16 mouse cellular contexts compared by ENCODE assay signal in the genomic region with DNA sequence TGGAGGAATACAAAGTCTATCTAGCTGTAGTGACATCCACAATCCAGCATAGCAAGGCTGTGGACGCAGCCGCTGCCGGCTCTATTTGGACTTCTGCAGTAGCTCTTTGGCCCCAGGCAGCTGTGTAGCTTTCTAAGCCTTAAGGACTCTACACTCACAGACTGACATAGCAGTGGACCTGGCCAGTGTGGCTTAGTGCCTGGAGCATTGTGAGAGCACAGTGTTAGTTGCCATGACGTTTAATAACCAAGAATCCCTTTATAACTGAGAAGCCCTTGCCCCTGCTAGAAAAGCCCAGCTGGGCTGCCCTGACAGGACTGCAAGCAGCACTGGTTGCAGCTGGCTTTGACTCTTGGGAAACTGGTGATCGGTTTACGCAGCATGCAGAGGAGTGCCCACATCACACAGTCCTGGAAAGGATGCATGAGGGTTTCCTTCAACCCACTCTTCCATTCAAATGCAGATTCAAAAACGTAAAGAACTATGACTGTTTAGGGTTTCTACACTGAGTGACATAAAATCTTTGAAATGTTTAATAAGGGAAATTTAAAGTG. TPM values are rescaled to one million over a fixed set of nuclear protein-coding genes. Genes with fewer than 3 reads are reported as not detected.
DNase-seq lines count a peak whose midpoint lies in the region; ATAC-seq and TF ChIP-seq lines count a peak whose summit lies in the region.
"Had no signal": no experiment of that assay in that cellular context is flagged by ENCODE, and none has a peak within 500 bp of the region (broad histone marks: within the 10 kb centered on the region; RNA-seq: fewer than 3 reads in every experiment).

No protein-coding gene starts in this region.

- H3K4me1 ChIP-seq in kidney, adult 2 months (ENCODE audit: control insufficient read depth, insufficient read depth, low read length): no peaks in the 10 kb centered on the region
- peaks cover 59% of the 10 kb centered on the region for H3K4me1 ChIP-seq in hindbrain, embryonic 10.5 days (replicated peaks)
- peaks cover 18% of the 10 kb centered on the region for H3K4me1 ChIP-seq in midbrain, embryonic 14.5 days (ENCODE audit: control insufficient read depth, insufficient read depth, low read length)

- H3K9me3 ChIP-seq in hindbrain, embryonic 10.5 days: peaks cover 5% of the 10 kb centered on the region; the same call in 1 of the 2 replicates
- no peaks in the 10 kb centered on the region for H3K9me3 ChIP-seq in midbrain, embryonic 14.5 days (ENCODE audit: control insufficient read depth, low read length)
- H3K9me3 ChIP-seq: G1E; neural tube, embryonic 12.5 days had no signal

- no peak overlapping the region for H3K9ac ChIP-seq in midbrain, embryonic 14.5 days (replicated peaks; ENCODE audit: low read length)
- H3K9ac ChIP-seq: neural tube, embryonic 12.5 days had no signal

- DNase-seq in embryo, embryonic 10 days (ENCODE audit: low spot score): peak; percentile 36
- DNase-seq in embryo, embryonic 9.5 days (ENCODE audit: extremely low spot score): no peak
- DNase-seq in kidney, adult 2 months: no peak
- DNase-seq in kidney, postnatal 36 days: no peak
- DNase-seq in hindbrain, embryonic 10.5 days (ENCODE audit: low spot score): peak; percentile 20
- DNase-seq in midbrain, embryonic 14.5 days: peak; percentile 55
- DNase-seq in liver: no peak
- no peak for DNase-seq in spleen, adult 18-20 months
- DNase-seq: adrenal gland, adult 8-10 months; cerebellum, adult 2 months; layer of hippocampus, postnatal 36 days had no signal

- TF ChIP-seq CTCF in kidney, adult 2 months (conservative IDR thresholded peaks at IDR 0.05; ENCODE audit: insufficient read depth, insufficient read length, low read depth, low read length): no peak

- H3K4me3 ChIP-seq in kidney, adult 2 months (ENCODE audit: insufficient read depth, low read depth, low read length): no peak overlapping the region
- H3K4me3 ChIP-seq in hindbrain, embryonic 10.5 days: no peak overlapping the region
- H3K4me3 ChIP-seq in midbrain, embryonic 14.5 days (replicated peaks; ENCODE audit: low read depth, low read length): no peak overlapping the region
- H3K4me3 ChIP-seq: neural tube, embryonic 12.5 days had no signal

- H3K4me2 ChIP-seq in midbrain, embryonic 14.5 days (ENCODE audit: low read length): no peak overlapping the region
- H3K4me2 ChIP-seq: neural tube, embryonic 12.5 days had no signal

- H3K36me3 ChIP-seq in kidney, adult 2 months (ENCODE audit: control insufficient read depth, insufficient read depth, low read length): no peaks in the 10 kb centered on the region
- no peaks in the 10 kb centered on the region for H3K36me3 ChIP-seq in hindbrain, embryonic 10.5 days
- H3K36me3 ChIP-seq in midbrain, embryonic 14.5 days (ENCODE audit: control insufficient read depth, insufficient read depth, low read length): no peaks in the 10 kb centered on the region
- H3K36me3 ChIP-seq: G1E; neural tube, embryonic 12.5 days had no signal

- H3K27me3 ChIP-seq in kidney, adult 2 months (replicated peaks; ENCODE audit: control insufficient read depth, insufficient read depth, low read length): no peaks in the 10 kb centered on the region
- H3K27me3 ChIP-seq in hindbrain, embryonic 10.5 days (ENCODE audit: insufficient read depth, poor library complexity, severe bottlenecking): peaks cover 9% of the 10 kb centered on the region
- no peaks in the 10 kb centered on the region for H3K27me3 ChIP-seq in midbrain, embryonic 14.5 days (ENCODE audit: control insufficient read depth, insufficient read depth, low read length)

- no peak for TF ChIP-seq POLR2A in kidney, adult 2 months (IDR thresholded peaks at IDR 0.05; ENCODE audit: low read depth, low read length)

- H3K27ac ChIP-seq in kidney, adult 2 months (ENCODE audit: insufficient read depth, low read depth, low read length): peak overlapping the region; percentile 12; the same call in 1 of the 2 replicates
- peak overlapping the region; percentile 30; the same call in 1 of the 2 replicates for H3K27ac ChIP-seq in hindbrain, embryonic 10.5 days
- peak overlapping the region; percentile 60 for H3K27ac ChIP-seq in midbrain, embryonic 14.5 days (replicated peaks; ENCODE audit: low read depth, low read length)
- H3K27ac ChIP-seq: neural tube, embryonic 12.5 days had no signal

- 71% methylated on average over 7 of the region's 7 CpGs for WGBS in kidney, adult 2 months
- 59% methylated on average over 7 of the region's 7 CpGs for WGBS in hindbrain, embryonic 10.5 days
- 22% methylated on average over 7 of the region's 7 CpGs for WGBS in midbrain, embryonic 14.5 days

- no peak for ATAC-seq in midbrain, embryonic 14.5 days (ENCODE audit: low FRiP score, low TSS enrichment)
- ATAC-seq: inflammation-experienced regulatory T-cells, adult 6 months had no signal

RNA-seq across cellular contexts. Expression of a gene that starts 11.0 kb away (rescaled TPM):
- 8.4 and 8.8 TPM in 2 replicates for polyA plus RNA-seq in kidney, adult 2 months (2012; rRNA removed)
- 5.2 and 12.5 TPM in 2 replicates for polyA plus RNA-seq in hindbrain, embryonic 10.5 days (2016; fragmentation: Nextera tagmentation; extraction: Ambion mirVana)
- polyA plus RNA-seq in midbrain, embryonic 14.5 days (2014; fragmentation: Nextera tagmentation; extraction: Ambion mirVana): 35.5 and 38.8 TPM in 2 replicates

RNA-seq across cellular contexts. Expression of a gene that starts 23.6 kb away (rescaled TPM):
- polyA plus RNA-seq in kidney, adult 2 months (2012; rRNA removed): 58.7 and 68.2 TPM in 2 replicates
- polyA plus RNA-seq in hindbrain, embryonic 10.5 days (2016; fragmentation: Nextera tagmentation; extraction: Ambion mirVana): 34.1 and 38.7 TPM in 2 replicates
- polyA plus RNA-seq in midbrain, embryonic 14.5 days (2014; fragmentation: Nextera tagmentation; extraction: Ambion mirVana): 22.3 and 26.7 TPM in 2 replicates

RNA-seq across cellular contexts. Expression of a gene that starts 52.4 kb away (rescaled TPM):
- not detected in 2 replicates for polyA plus RNA-seq in kidney, adult 2 months (2012; rRNA removed)
- 0.95 and 4.1 TPM in 2 replicates for polyA plus RNA-seq in hindbrain, embryonic 10.5 days (2016; fragmentation: Nextera tagmentation; extraction: Ambion mirVana)
- 0.92 and 1.8 TPM in 2 replicates for polyA plus RNA-seq in midbrain, embryonic 14.5 days (2014; fragmentation: Nextera tagmentation; extraction: Ambion mirVana)
- polyA plus RNA-seq: G1E; inflammation-experienced regulatory T-cells, adult 6 months; liver, embryonic 16.5 days; urinary bladder, adult 2 months had no signal

Comparison
In these comparisons a context has a peak if more than half of its experiments do, and no peak if none do; other contexts are left out.
1. DNase-seq: peak in embryo, embryonic 10 days (single experiment), hindbrain, embryonic 10.5 days (single experiment) and midbrain, embryonic 14.5 days (single experiment); none in embryo, embryonic 9.5 days (single experiment), kidney, adult 2 months (single experiment), kidney, postnatal 36 days (0 of 2), liver (single experiment) and spleen, adult 18-20 months (0 of 2).
2. Peak in every context shown above with its lines, with median percentiles within 50 percentile points of each other: H3K27ac ChIP-seq.